Mouse (Mus musculus): Measurements from ENCODE around the gene Xndc1. TPM values are rescaled to one million over a fixed set of nuclear protein-coding genes. Genes with fewer than 3 reads are reported as not detected.

The Xndc1 gene
- total RNA-seq, 4 experiments from 2014 or later: 25.8 to 37.3 (median 31.9) TPM

Other genes starting within 250 kb of the Xndc1 start
- gene Phox2a, start 247.2 kb upstream of the Xndc1 start, total RNA-seq (2022): under 1 TPM in 1 of 4 experiments, not detected in 3; 0.20 TPM
- gene Inppl1, start 227.3 kb upstream of the Xndc1 start, total RNA-seq (2022): 10 to 100 TPM; 29.1 to 38.3 (median 32.4) TPM
- gene Folr2, start 208.3 kb upstream of the Xndc1 start, total RNA-seq (2022): 1 to 10 TPM in 2 of 4 experiments, not detected in 2; 1.3 to 1.4 TPM
- gene Anapc15, start 201.8 kb upstream of the Xndc1 start, total RNA-seq (2022): 10 to 100 TPM; 30.2 to 37.2 (median 35.0) TPM
- gene Folr1, start 194.7 kb upstream of the Xndc1 start, total RNA-seq (2022): 1 to 10 TPM in 3 of 4 experiments, under 1 TPM in 1; 0.51 to 3.2 (median 1.3) TPM
- gene Lamtor1, start 159.6 kb upstream of the Xndc1 start, total RNA-seq (2022): 10 to 100 TPM; 77.5 to 94.3 (median 89.8) TPM
- gene Tomt, start 159.2 kb upstream of the Xndc1 start, total RNA-seq (2022): under 1 TPM in 1 of 4 experiments, not detected in 3; 0.35 TPM
- gene Lrrc51, start 131.6 kb upstream of the Xndc1 start, total RNA-seq (2022): 1 to 10 TPM; 5.8 to 7.9 (median 6.1) TPM
- 100 to 1,000 TPM in 3 of 4 experiments, 10 to 100 TPM in 1; 99.7 to 129 (median 117) TPM for gene Numa1, start 131.4 kb upstream of the Xndc1 start, total RNA-seq (2022)
- gene Il18bp, start 46.8 kb upstream of the Xndc1 start, total RNA-seq (2022): 10 to 100 TPM in 3 of 4 experiments, 1 to 10 TPM in 1; 8.3 to 12.9 (median 11.1) TPM
- gene Rnf121, start within 50 bp of the Xndc1 start, total RNA-seq (2022): 10 to 100 TPM; 43.4 to 47.0 (median 44.9) TPM
- gene Xntrpc, start 202 bp downstream of the Xndc1 start, total RNA-seq (2022): 1 to 10 TPM; 1.7 to 2.8 (median 2.3) TPM
- 1 to 10 TPM in 3 of 4 experiments, not detected in 1; 1.4 to 2.4 (median 1.8) TPM for gene Trpc2, start 17.6 kb downstream of the Xndc1 start, total RNA-seq (2022)
- gene Art1, start 36.2 kb downstream of the Xndc1 start, total RNA-seq (2022): not detected
- gene Art5, start 44.0 kb downstream of the Xndc1 start, total RNA-seq (2022): not detected
- under 1 TPM in 2 of 4 experiments, not detected in 2; 0.16 to 0.25 TPM for gene Chrna10, start 51.3 kb downstream of the Xndc1 start, total RNA-seq (2022)
- gene Nup98, start 144.7 kb downstream of the Xndc1 start, total RNA-seq (2022): 10 to 100 TPM; 41.6 to 49.2 (median 45.3) TPM
- gene Pgap2, start 144.7 kb downstream of the Xndc1 start, total RNA-seq (2022): 10 to 100 TPM; 29.8 to 36.9 (median 33.5) TPM
- gene Rhog, start 190.5 kb downstream of the Xndc1 start, total RNA-seq (2022): 10 to 100 TPM; 23.5 to 41.9 (median 32.6) TPM
- 10 to 100 TPM; 68.2 to 77.4 (median 69.8) TPM for gene Stim1, start 202.3 kb downstream of the Xndc1 start, total RNA-seq (2022)

All from layer of hippocampus, adult 8-10 months (tissue).